Mouse (Mus musculus) bone marrow, adult 2 months (tissue): Measurements from ENCODE around the gene 9130230L23Rik.

Experiments
- CTCF ChIP-seq: fragments of 200-500 bp; IDR thresholded peaks from 2 replicates; pipeline ENCODE4 v1.5.1; 2011; ENCODE audit warnings: low read length, control low read depth; ENCODE audit not compliant: control insufficient read depth, insufficient read depth
- POLR2A ChIP-seq: fragments of 200-500 bp; IDR thresholded peaks from 2 replicates; pipeline ENCODE4 v1.6.1; 2011; ENCODE audit warnings: low read depth, mild to moderate bottlenecking, control low read depth, low read length, borderline replicate concordance; ENCODE audit not compliant: control insufficient read depth

DNA sequence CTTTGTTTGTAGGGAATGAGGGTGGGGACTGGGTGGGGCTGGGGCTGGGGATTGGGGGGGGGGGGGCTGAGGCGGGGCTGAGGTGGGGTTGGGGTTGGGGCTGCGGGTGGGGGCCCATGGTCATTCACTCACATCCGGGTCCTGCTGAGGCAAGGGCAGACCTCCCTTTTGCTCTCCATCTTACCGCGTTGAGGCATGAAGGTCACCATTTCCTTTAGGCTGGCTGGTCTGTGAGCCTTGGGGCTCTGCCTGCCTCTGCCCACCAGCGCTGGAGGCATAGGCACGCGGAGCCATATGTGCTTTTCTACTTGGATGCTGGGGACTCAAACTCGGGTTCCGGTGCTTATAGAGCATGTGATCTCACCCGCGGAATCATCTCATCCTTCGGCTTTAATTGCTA, 28.4 kb downstream of the 9130230L23Rik start:
- no peak for TF ChIP-seq CTCF
- no peak for TF ChIP-seq POLR2A
